Mouse (Mus musculus) right cerebral cortex, postnatal 36 days (tissue): Measurements from ENCODE around the gene Actg1.
"Not testable (repeated sequence)": the region's sequence is repeated elsewhere in the genome, so short reads cannot be mapped to it uniquely, and the experiment has no call there.

Experiments
- DNase-seq, 2 experiments: peaks; one replicate each; pipeline ENCODE4 v3.0.0; 2022; ENCODE audit warnings: low spot score in 2 of 2, mixed read lengths in 1 of 2

The Actg1 gene

GRCm38 (mm10) chr11:120346383-120347034 is 1.8 kb downstream of the Actg1 start:
- DNase-seq, result not testable (repeated sequence)

DNA sequence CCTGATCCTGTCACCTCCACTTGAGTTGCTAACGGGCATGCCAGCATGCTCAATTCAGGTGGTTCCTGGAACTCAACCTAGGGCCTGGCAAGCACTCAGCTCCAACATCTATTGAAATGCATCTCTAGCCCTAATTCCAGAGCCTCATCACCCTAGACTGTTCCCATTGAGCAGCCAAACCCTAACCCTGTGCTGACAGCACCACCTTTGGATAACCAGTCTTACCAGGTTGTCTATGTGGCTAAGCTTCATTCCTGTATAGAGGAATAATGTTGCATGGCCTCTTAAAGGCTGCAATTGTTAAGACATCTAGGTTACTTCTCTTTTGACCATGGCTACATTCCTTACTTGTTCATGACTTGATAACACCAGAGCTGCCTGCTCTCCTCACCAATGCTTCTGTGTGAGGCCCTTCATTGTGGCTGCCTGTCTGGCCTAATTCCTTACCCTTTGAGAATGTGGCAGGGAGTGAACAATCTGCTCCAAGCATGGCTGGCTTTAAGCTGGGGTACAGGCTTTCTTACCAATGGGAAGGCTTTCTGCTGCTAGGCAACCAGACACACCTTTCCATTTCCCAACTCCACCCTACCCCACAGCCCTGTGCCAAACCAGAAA is 3.2 kb downstream of the Actg1 start:
- DNase-seq, result no peak

- no peak for DNase-seq
These were observed 3.9 kb downstream of the Actg1 start for GRCm38 (mm10) chr11:120344310-120344920.

- DNase-seq, result no peak
These were observed 4.6 kb downstream of the Actg1 start for GRCm38 (mm10) chr11:120343519-120344309.

DNA sequence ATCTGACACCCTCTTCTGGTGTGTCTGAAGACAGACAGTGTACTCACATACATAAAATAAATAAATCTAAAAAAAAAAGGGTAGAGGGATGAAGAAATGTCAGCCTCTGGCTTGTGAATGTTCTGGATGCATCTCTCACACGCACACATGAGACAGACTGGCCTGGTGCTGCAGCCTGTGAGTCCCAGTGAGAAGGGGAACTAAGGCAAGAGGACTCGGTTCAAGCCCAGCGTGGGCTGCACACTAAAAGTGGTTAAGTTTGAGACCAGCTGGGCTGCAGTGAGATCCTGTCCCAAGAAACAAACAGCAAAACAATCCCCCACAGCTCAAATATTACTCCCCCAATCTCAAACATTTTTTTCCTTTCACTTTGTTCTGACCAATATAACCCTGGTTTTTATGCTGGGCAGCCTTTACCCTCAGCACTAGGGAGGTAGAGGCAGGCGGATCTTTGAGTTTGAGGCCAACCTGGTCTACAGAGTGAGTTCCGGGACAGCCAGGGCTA is 5.6 kb downstream of the Actg1 start:
- DNase-seq, result no peak

DNA sequence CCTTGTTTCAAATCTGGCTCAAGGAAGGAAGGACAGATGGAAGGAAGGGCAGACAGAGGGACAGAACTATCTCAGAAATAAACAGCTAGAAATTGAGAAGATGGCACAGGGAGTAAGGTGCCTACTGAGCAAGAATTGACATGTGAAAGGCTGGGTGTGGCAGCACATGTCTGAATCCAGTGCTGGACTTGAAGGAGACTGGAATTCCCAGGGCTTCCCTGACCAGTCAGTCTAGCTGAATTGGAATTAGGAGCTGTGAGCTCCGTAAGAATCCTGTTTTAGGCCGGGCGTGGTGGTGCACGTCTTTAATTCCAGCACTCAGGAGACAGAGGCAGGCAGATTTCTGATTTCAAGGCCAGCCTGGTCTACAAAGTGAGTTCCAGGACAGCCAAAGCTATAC is 6.7 kb downstream of the Actg1 start:
- DNase-seq, result no peak

DNA sequence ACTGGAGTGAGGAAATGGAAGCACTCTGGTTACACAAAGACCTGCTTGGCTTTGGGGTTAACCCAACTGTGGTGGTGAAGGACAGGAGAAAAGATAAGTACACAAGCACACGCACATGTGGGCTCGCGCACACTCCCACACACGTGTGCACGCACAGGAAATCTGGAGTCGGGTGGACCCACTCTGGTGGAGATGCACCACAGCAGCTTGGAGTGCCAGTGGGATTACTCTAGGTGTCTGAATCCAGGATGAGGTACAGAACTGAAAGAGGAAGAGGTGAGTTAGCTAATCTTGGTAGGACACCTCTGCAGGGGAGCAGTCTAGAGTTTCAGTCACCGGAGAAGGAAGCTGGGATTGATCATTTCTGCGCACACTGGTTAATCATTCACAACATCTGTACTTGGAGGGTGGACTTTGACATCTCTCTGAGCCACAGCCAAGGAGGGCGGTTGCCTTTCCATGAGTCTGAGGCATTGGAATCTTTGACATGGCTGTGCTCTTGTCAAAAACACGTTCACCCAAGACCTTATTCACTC is 8.3 kb downstream of the Actg1 start:
- DNase-seq, result no peak

- no peak for DNase-seq
These were observed 9.6 kb downstream of the Actg1 start for GRCm38 (mm10) chr11:120338786-120339185.

DNA sequence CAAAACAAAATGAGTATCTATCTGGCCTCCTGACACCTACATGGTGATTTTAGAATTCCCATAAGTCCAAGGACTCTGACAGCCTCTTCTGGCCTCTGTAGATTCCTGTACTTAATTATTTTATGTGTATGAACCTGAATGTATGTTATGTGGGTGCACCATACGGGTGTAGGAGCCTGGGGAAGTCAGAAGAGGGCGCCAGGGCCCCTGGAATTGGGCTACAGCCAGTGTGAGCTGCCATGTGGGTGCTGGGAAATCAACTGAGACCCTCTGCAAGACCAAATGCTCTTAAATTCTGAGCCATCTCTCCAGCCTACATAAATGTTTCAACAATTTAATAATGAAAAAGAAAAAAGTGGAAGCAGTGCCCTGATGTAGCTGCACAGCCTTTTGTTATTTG is 10.9 kb downstream of the Actg1 start:
- no peak for DNase-seq

DNA sequence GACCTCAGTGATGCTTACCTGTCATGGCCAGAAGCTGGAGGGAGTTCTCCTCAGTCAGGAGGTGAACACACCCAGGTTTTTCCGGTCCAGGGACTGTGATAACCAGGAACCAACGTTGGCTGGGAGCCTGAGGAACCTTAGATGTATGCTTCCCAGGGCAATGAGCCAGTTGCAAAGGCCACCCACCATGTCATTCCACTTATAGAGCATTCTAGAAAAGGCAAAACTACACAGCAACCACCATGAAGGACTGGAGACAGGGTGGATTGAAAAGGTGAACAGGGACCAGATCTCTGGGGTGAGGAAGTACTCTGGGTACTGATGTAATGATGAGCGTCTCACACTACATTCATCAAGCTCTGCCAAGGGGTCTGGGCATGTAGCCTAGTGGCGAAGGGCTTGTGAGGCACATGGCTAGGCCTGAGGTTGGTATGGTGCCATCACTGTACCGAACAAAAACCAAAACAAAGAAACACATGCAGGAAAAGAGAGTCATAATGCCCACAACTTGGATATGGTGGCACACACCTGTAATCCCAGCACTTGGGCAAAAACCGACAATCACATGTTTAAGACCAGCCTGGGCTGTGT is 12.8 kb downstream of the Actg1 start:
- DNase-seq, result no peak

GRCm38 (mm10) chr11:120320156-120320555 is 28.2 kb downstream of the Actg1 start:
- DNase-seq, result no peak

GRCm38 (mm10) chr11:120319310-120319709 is 29.0 kb downstream of the Actg1 start:
- DNase-seq, result no peak

GRCm38 (mm10) chr11:120317456-120317855 is 30.9 kb downstream of the Actg1 start:
- no peak for DNase-seq

- no peak for DNase-seq
These were observed 31.6 kb downstream of the Actg1 start for GRCm38 (mm10) chr11:120316690-120317254.

DNA sequence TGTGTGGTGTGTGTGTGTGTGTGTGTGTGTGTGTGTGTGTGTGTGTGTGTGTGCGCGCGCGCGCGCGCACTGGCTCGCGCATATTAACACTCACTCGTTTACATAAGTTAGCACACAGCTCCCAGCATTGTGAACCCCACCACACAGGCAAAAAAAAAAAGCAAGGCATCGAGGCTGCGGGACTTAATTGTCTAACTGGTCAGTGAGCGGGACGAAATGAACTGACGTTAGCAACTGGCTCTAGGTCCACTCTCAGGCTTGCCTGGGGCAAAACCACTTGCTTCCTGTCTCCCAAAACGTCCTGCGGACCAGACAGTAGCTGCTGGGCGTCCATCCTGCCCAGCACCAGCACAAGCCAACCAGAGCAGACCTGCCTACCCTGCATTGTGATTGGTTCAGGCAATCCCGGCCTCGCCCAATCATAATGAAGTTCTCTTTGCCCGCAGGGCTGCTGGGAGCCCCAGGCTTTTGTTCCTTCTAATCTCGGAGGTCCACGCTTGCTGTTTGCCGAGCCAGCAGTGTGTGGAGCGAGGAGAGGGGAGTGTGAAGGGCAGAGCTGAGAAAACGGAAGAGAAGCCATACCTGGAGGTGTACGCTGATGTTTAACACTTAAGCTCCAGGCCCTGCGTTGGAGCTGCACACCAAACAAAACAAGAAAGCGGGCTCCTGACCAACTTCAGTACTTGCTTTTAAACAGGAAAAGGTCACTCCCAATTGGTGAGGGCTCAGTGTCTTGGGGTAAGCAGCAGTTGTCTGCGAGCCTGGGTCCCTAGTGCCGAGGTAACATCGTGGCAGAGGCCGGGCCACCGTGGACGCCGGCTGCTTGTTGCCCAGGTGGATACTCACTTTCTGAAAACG is 32.3 kb downstream of the Actg1 start:
- peak; percentile 93 to 95 for DNase-seq

DNA sequence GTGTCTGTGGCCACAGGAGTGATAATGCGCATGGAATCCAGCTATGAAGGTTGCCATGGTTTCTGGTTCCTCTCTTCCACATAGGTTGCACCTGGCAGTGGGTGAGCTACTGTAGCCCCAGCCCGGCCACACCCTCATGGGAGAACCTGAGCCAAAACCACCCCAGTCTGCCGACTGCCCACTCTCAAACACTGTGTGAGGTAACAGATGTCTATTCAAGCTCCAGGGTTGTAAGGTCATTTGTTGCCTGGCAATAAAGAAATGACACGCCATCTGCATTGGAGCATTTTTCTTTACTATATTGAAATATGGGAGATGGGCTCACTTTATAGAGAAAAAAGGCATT is 33.0 kb downstream of the Actg1 start:
- DNase-seq, result peak; percentile 54 to 55

GRCm38 (mm10) chr11:120314721-120315415 is 33.5 kb downstream of the Actg1 start:
- no peak for DNase-seq

DNA sequence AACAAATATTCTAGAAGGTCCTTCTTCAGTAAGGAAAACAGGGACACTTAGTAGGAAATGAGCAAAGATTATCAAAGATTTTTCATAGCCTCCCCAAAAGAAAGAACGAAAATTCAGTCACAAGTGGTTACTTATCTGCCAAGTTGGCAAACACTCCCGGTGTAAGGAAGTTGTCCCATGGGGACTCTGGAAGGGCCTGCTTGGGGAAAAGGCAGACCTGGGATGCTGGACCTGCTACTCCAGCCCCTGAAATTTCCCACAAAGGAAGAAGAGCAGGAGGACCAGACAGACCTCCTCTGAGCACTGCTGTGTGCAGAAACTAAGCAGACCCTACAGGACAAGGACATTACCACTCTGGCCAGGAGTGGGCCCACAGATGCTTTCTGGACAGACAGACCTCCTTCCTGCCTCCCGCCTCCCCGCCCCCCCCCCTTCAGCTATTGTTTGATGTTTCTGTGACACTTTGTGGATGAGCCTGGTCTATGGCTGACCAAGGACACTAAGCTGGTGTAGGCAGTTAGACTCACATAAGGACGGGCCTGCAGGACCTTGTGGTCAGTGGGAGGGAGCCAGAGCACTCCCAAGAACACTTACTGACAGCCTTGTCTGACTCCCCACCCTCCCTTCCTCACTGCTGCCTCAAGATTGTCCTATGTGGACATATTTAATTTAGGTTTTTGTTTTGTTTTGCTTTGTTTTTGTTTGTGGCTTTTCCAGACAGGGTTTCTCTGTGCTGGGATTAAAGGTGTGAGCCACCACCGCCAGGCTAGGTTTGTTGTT is 34.2 kb downstream of the Actg1 start:
- DNase-seq, result no peak

- no peak for DNase-seq
These were observed 36.3 kb downstream of the Actg1 start for GRCm38 (mm10) chr11:120312069-120312468.
